Mouse (Mus musculus) C2C12 (cell line): ENCODE results near the gene Cdkn2d.

Source experiments
- CTCF ChIP-seq: IDR thresholded peaks from one replicate; pipeline ENCODE4 v1.5.1; 2011; ENCODE audit not compliant: control insufficient read depth, insufficient read depth, insufficient read length
- FOSL1 ChIP-seq: IDR thresholded peaks from one replicate; pipeline ENCODE4 v1.8.0; 2011; ENCODE audit warnings: mild to moderate bottlenecking, low read length; ENCODE audit not compliant: poor library complexity, insufficient read depth, severe bottlenecking
- MAX ChIP-seq: IDR thresholded peaks from one replicate; pipeline ENCODE4 v1.6.1; 2011; ENCODE audit warnings: mild to moderate bottlenecking, control low read depth
- MYOD1 ChIP-seq: IDR thresholded peaks from one replicate; pipeline ENCODE4 v1.6.1; 2011; ENCODE audit warnings: low read depth; ENCODE audit not compliant: control insufficient read depth, insufficient read length
- USF1 ChIP-seq: IDR thresholded peaks from one replicate; pipeline ENCODE4 v1.6.1; 2011; ENCODE audit warnings: low read depth, mild to moderate bottlenecking, control low read depth, moderate library complexity

DNA sequence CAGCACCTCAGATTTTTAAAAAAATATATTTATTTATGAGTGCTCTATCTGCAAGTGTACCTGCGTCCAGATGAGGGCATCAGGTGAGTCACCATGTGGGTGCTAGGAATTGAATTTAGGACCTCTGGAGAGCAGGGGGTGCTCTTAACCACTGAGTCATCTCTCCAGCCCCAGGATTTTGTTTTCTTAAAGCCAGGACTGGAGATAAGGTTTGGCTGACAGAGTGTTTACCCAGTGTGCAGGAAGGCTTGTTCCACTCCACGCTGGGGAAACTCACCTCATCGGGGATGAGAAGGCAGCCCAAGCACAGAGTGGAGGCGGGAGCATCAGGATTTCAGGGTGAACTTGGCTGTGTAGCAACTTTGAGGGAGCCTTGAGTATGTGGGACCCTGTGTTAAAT, 49.2 kb upstream of the Cdkn2d start:
- TF ChIP-seq CTCF (no peak), MAX (no peak), MYOD1 (no peak), USF1 (no peak), FOSL1 (no peak)
